Mouse (Mus musculus): ENCODE data around the gene Hs6st3. TPM values are rescaled to one million over a fixed set of nuclear protein-coding genes. Genes with fewer than 3 reads are reported as not detected.

The Hs6st3 gene
- total RNA-seq, 2 experiments from 2014 or later: not detected

DNA sequence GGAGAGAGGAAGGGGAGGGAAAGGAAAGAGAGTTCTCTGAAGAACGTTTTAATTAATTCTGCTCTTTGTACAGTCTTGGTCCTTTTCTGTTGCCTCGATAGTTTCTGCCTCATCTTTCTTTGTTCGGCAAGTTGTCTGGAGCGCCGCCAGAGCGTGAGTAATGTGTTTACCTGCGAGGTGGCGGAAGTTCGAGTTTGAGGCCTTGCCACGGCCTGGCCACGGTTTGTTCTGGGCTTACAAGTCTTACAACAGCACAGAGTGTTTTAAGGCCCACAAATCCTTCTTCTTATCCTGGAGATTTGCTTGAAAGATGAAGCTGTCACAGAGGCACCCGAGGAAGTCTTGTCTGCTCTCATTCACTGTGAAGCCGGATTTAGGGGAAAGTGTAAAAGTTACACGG lies 466.2 kb downstream of the Hs6st3 start:
- ATAC-seq (replicated peaks; ENCODE audit: low FRiP score, poor library complexity, severe bottlenecking): no peak

DNA sequence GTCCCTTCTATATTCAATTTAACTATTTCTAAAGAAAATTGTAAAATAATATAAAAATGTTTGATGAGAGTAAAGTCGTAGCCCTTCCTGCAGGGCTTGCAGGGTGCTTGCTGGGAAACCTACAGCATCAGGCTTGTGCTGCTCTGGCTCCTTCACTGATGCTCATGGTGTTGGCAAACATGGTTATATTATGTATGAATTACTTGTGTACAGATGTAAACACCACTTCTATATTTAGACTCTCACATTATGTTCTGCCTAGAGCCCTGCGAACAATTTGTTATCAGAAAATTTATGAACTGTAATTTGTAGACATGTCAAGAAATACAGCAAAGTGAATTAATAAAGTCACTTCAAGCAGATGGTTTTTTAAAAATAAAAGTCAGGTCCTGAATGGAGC lies 474.7 kb downstream of the Hs6st3 start:
- no peak for ATAC-seq (replicated peaks; ENCODE audit: low FRiP score, poor library complexity, severe bottlenecking)

DNA sequence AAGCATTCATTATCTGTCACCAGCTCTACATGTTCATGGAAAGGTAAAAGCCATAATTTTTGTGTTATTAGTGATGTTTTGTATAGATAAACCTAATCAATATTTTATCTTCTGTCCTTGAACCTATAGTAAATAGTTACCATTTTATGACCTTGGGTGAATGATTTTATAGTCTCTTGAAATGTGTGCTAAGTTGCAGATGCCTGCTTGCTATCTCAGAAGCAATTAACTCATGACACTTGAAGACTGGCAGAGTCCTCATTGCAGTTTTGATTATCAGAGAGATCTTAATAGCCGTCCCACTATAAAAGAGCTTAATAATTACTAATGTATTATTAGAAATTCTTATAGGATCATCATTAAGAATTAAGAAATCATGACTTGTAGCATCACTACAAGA lies 491.0 kb downstream of the Hs6st3 start:
- no peak for ATAC-seq (replicated peaks; ENCODE audit: low FRiP score, poor library complexity, severe bottlenecking)

DNA sequence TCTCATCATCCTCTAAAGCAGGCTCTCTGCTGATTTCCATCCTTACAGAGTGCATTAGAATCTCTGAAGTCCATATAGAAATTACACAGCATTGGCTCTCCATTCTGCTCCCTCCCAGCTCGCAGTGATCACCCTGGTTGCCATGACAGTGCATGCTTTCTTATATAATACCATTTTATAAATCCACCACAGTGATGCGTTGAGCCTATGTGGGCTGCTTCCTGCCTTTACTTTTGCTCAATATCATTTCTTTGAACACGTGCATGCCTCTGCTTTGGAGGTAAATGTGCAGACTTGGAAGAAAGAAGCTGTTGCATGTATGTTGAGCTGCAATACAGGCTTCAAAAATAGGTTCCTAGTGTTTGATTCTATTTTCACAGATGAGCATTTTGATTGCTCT lies 494.9 kb downstream of the Hs6st3 start:
- ATAC-seq (replicated peaks; ENCODE audit: low FRiP score, poor library complexity, severe bottlenecking): no peak

DNA sequence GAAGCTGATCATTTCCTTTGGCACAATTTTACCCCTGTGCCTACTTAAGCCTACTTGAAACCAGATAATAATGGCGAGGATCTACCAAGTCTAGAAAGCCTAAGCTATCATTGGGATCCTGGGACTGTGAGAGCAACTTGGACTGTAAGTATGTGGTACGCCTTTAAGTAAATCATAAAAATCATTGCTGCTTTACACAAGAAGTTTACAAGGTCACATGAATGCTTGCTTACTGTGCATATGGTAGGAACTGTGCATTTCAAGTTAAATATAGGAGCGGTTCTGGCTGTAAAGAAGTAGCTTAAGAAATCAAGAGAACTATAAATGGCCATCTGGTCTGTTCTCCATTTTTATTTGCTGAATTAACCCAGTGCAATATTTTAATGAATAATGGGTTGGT lies 495.5 kb downstream of the Hs6st3 start:
- no peak for ATAC-seq (replicated peaks; ENCODE audit: low FRiP score, poor library complexity, severe bottlenecking)

DNA sequence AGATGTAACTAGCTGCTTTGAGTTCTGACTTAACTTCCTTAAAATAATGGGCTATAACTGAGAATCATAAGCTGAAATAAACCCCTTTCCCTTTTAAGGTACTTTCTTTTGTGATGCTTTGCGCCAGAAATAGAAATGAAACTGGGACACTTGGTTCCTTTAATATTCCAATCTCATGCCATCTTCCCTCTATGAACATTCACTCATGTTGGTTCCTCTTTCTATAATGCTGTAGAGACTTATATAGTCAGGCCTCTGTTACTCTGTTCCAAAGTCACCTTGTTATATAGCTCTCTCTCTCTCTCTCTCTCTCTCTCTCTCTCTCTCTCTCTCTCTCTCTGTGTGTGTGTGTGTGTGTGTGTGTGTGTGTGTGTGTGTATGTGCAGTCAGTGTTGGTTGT lies 504.7 kb downstream of the Hs6st3 start:
- no peak for ATAC-seq (replicated peaks; ENCODE audit: low FRiP score, poor library complexity, severe bottlenecking)

DNA sequence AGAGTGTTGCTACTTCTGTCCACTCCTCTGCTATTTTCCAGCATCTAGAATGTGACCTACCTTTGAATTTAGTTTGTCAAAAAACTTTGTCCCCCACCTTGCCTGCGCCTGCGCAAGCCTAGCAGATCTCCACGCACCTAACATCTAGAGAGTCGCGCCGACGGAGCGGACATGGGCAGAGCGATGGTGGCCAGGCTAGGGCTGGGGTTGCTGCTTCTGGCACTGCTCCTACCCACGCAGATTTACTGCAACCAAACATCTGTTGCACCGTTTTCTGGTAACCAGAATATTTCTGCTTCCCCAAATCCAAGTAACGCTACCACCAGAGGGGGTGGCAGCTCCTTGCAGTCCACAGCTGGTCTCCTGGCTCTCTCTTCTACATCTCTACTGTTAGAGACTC lies 505.7 kb downstream of the Hs6st3 start:
- ATAC-seq (replicated peaks; ENCODE audit: low FRiP score, poor library complexity, severe bottlenecking): 0 out of 2 replicates have a peak, but pooled peaks have one; percentile 46

DNA sequence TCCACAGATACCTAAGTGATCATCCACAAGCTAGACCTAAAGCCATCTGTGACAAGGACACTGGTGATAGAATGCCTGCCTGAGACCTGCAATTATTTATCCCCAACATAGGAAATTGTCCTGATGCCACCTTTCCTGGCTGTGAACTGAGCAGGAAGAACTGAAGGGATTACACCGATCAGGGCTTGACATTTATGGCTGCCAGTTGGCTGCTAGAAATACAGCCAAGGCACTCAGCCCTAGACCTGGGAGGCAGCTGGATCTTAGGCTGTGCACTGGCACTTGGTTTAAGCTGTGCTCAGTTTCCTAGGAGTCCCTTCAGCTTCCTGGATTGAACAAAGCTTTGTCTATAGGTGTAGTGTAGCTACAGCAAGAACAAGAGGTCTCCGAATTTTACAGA lies 518.8 kb downstream of the Hs6st3 start:
- ATAC-seq (replicated peaks; ENCODE audit: low FRiP score, poor library complexity, severe bottlenecking): no peak

DNA sequence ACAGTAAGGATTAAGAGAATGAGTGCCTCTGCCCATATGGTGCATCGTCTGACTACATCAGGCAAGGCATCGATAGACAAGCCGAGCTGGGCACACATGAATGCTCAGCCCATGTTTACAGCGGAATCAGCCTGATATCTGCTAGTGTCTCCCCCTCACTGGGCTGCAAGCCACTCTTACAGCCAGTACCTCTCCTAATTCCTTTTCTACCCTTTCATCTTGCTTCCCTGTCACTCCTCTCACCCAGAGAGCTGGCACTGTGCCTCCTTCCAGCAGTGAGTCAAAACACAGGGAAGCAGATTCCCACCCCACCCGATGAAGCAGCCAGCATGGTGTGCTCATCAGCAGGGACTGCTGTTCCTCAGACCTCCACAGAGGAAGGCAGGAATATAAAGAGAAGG lies 527.6 kb downstream of the Hs6st3 start:
- ATAC-seq (replicated peaks; ENCODE audit: low FRiP score, poor library complexity, severe bottlenecking): no peak

DNA sequence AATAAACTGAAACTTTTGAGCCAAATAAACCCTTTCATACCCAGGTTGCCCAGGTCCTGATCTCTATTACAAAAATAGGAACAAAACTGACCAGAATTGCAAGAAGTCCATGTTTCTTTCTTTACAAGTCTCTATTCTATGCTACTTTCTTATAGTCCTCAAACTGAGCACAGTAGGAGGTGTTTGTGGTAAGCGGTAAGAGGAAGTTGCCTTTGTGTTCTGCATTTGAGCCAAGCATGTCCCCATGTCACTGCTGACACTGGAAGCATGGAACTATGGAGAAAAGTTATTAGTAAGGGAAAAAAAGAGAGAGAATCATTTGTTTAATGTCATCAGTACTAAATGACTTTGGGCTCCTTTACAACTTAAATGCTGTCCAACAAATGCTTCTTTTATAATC lies 529.3 kb downstream of the Hs6st3 start:
- ATAC-seq (replicated peaks; ENCODE audit: low FRiP score, poor library complexity, severe bottlenecking): no peak

DNA sequence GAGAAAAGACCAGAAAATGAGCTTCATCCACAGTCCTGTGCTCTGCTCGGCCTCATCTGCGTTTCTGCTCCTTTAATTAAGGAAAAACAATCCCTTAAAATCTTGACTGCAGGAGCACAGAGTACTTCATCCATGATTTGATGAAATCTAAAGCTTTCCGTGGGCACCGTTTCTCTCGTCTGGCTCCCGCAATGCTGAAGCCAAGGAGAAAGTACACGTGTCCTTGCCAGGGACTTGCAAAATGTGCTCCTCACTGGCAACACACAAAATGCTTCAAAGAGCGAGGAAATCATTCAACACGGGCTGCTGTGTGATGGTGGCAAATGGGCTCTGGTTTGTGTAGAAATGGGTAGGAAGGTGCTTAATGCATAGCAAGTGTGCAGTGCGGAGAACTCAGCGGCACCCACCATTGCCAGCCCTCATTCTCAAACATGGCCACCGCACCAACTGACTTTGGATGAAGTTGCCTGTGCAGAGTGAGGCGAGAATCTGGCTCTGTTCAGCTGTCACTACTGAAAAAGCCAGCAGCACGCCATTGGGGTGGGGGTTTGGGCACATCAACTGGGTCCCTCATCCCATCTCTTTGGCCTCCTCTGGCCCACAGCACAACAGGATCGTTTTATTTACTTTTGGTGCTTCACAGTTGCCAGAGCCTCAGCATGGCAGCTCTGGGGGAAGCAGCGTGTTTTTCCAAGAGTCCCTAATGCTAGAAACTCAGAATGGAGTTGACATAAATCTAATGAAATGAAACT lies 532.9 kb downstream of the Hs6st3 start:
- no peak for ATAC-seq (replicated peaks; ENCODE audit: low FRiP score, poor library complexity, severe bottlenecking)

DNA sequence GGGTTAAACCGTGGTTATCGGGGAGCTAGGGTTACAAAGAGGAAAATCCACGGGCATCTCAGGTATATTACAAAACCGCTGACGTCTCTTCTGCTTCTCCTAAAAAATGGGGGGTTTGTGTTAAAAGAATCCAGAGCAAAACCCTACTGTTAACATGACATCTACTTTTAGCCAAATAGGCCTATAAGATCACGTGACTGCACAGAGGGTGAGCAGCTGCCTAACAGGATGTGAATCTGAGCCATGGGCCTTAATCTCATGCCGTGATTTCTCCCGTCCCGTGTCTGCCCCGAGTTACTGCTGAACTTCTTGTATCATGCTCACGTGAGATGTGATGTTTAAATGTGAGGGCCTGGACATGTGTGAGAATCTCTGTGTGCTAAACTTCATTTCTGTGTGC lies 540.4 kb downstream of the Hs6st3 start:
- ATAC-seq (replicated peaks; ENCODE audit: low FRiP score, poor library complexity, severe bottlenecking): no peak

DNA sequence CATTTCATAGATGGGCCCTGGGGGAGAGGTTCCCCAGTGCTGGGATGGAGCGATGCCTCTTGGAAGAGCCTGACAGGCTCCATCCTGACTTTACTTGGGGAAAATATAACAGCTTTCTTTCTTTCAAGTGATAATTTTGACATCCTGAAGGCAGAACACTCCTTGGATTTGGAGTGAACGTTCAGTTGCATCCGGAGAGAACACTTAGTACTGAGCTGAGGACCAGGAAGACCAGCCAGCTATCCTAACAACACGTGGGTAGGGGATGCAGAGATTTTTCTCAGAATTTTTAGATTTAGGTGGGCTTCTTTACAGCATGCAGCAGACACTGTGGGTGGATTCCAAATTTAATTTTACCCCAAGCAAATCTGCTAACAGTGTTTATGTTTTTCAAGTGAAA lies 541.9 kb downstream of the Hs6st3 start:
- no peak for ATAC-seq (replicated peaks; ENCODE audit: low FRiP score, poor library complexity, severe bottlenecking)

DNA sequence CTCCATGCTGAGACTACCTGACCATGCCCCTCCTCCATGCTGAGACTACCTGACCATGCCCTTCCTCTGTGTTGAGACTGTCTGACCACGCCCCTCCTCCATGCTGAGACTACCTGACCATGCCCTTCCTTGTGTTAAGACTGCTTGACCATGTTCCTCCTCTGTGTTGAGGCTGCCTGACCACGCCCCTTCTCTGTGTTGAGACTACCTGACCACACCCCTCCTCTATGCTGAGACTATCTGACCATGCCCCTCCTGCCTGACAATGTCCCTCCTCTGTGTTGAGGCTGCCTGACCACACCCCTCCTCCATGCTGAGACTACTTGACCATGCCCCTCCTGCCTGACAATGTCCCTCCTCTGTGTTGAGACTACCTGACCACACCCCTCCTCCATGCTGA lies 549.7 kb downstream of the Hs6st3 start:
- no peak for ATAC-seq (replicated peaks; ENCODE audit: low FRiP score, poor library complexity, severe bottlenecking)

DNA sequence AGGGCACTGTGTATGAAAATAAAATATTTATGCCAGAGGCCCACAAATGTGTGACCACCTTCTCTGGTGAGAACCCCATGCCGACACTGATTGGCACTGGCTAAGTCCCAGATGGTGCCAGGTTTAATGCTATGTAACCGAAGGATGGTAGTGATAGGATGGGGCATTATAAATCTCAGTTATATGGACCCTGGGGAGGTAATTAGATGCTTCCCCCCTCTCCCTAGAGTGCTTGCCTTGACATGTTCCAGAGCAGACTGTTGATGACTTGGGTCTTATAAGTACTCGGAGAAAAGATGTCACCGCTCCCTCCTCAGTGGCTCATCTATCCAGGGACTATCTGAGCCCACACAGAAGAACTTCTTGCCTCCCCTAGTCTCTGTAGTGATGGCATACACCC lies 561.8 kb downstream of the Hs6st3 start:
- no peak for ATAC-seq (replicated peaks; ENCODE audit: low FRiP score, poor library complexity, severe bottlenecking)

DNA sequence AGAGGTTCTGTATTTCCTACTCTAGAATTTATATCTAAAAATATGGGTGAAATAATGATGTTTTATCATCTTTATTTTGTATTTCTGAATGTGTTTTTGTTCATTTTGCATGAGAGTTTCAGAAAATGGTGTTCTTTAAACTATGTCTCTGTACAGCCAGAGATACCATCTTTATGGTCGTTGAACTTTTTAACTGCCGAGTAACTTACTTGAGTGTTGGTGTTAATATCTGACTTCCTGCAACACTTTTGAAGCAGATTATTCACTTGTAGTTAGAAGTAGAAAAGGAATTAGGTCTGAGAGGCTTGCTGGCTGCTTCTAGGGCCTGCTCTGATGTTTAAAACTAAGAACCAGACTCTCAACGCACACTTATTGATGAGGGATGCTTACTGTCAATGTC lies 576.6 kb downstream of the Hs6st3 start:
- no peak for ATAC-seq (replicated peaks; ENCODE audit: low FRiP score, poor library complexity, severe bottlenecking)

DNA sequence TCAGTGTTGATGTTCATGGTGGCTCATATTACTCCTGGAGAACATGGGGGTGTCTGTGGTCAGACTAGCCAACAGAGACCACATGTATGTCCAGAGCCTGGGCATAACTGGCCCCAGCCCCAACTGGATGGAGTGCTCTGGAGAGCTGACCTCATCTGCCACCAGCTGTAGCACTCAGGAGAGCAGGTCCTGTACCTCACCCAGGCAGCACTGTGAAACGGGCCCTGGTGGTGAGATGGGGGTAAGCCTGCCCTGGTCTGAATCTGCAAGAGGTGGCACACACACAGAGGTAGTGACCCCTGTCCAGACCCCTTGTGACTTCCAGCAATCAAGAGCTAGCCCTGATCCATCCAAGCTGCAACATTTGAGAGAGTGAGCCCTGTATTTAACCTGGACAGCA lies 579.2 kb downstream of the Hs6st3 start:
- ATAC-seq (replicated peaks; ENCODE audit: low FRiP score, poor library complexity, severe bottlenecking): no peak

DNA sequence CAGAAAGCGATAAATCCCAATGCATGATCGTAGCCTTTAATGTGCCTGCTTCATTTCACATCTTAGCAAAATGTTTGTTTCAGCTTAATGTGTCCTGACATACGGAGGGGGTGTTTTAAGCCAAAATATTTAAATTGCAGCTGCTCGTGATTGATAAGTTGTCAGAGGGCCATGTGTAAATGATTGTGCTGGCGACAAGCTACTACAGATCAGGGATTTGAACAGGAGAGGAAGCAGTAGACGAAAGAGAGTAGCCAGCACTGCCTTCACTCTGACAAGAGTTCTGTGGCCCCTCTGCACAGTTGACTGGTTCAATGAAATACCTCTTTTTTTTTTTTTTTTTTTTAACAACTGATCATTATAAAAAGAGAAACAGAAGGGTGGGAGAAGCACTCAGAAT lies 587.0 kb downstream of the Hs6st3 start:
- no peak for ATAC-seq (replicated peaks; ENCODE audit: low FRiP score, poor library complexity, severe bottlenecking)

DNA sequence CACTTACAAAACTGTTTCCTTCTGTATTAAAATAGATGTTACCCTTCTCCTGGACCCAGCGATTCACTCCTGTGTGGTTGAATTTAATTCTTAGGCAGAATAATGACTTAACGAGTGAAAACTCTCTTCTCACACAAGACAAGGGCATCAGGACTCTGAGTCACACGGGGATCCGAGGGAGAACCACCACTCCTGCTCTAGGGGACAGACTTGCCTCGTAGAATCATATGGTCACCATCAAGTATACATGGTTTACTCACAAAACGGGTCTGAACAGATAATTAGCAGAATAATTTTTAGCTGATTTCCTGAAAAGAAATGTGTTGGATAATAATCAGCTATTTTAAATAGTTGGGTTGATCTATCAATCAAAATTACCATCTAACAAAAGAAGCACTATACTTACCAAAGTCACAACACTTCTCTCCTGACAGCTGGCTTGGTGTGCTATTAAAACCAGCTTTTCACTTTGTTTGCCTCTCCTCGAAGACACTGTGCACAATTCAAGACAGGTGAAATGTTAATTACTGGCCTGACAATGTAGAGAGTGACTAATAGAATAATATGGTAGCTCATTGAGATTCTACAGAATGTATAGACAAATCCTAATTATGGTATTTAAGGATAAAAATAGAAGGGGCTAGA lies 593.4 kb downstream of the Hs6st3 start:
- no peak for ATAC-seq (replicated peaks; ENCODE audit: low FRiP score, poor library complexity, severe bottlenecking)

DNA sequence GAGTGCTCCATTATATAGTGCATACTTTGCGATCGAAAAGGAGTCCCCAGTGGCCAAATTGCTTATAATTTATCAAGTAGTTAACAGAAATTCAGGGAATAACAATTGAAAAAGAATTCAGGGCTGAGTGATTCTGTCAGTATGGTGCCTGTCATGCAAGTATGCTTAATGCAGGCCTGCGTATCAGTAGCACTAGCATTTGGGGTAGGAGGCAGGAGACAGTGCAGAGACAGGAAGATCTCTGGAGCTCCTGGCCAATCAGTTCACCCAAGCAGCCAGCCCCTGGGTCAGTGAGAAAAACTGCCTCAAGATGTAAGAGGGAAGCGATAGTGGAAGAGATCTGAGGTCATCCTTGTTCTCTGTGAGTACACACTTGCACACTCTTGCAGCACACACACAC lies 594.1 kb downstream of the Hs6st3 start:
- ATAC-seq (replicated peaks; ENCODE audit: low FRiP score, poor library complexity, severe bottlenecking): no peak

DNA sequence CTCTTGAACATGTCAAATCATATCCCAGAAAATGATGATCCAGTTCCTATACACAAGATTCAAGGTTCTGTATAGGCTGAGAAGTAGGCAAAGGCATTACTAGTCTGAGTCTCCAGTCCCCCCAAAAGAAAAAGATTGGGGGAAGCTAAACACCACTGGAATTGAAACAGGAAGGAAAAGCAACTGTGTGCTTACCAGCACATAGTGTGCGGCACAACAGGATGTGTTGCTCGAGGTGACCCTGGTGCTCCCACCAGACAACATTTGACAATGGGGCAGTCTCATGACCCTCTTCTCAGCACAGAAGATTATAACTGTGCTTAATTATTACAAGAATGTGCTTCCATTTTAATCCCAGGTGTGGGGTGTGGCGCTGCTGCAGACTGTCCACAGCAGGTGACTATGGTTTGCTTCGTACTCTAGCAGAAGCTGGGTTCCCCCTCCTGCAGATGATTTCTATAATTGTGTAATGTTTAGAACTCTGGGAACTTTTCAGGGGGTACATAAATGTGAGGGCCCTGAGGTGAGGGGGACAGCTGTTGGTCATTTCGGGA lies 599.3 kb downstream of the Hs6st3 start:
- no peak for ATAC-seq (replicated peaks; ENCODE audit: low FRiP score, poor library complexity, severe bottlenecking)

DNA sequence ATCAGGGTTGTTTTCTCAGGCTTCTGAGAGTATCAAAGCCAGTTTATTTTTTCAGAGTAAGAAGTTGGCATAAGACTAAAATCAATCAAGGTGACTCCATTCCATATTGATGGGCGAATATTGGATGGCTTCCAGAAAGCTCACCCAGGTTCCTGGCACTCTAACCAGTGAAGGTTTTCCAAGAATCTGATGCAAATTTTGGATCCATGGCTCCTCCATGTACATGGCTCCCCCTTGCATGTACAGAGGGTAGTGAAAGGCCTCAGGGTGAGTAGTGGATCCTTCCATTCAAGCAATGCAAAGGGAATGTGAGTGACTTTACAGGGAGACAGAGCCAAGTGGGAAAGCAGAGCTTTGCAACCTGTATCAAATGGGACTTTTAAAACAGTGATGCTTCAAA lies 603.6 kb downstream of the Hs6st3 start:
- ATAC-seq (replicated peaks; ENCODE audit: low FRiP score, poor library complexity, severe bottlenecking): no peak
